Mouse (Mus musculus): Measurements from ENCODE around the gene Ankrd36. TPM values are rescaled to one million over a fixed set of nuclear protein-coding genes. Genes with fewer than 3 reads are reported as not detected.
A peak's percentile ranks its signal among the peaks of the same experiment; 100 is the strongest.

Gene Ankrd36
- polyA plus RNA-seq, 1 experiment: not detected

- TF ChIP-seq CTCF (IDR thresholded peaks at IDR 0.05; ENCODE audit: insufficient read depth, low read depth, low read length) (no peak), POLR2A (IDR thresholded peaks at IDR 0.05; ENCODE audit: insufficient read depth, low read depth, low read length) (no peak)
- Histone ChIP-seq H3K27ac (ENCODE audit: insufficient read depth, low read depth, low read length) (no peak overlapping the region), H3K4me1 (ENCODE audit: control insufficient read depth, insufficient read depth, low read length) (peaks cover 2% of the 10 kb centered on the region), H3K4me3 (ENCODE audit: insufficient read depth, low read depth, low read length) (no peak overlapping the region)
- WGBS: 92% methylated on average over 7 of the region's 7 CpGs
These were observed 131.3 kb downstream of the Ankrd36 start for GRCm38 (mm10) chr11:5700808-5701207.

DNA sequence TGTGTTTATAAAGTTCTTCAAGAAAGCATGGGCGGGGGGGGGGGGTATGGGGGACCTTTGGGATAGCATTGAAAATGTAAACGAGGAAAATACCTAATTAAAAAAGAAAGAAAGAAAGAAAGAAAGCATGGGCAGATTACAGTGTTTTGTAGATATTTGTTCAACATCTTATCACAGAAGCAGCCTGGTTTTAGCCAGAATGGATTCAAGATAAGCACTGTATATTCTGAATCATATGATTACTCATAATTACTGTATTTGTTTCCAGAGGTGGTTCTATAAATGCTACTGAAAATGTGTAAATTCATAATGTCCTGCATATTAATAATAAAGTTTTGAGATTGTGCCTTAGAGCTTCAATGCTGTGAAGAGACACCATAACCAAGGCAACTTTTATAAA lies 131.8 kb downstream of the Ankrd36 start:
- no peak overlapping the region for H3K4me3 ChIP-seq (ENCODE audit: insufficient read depth, low read depth, low read length)
- H3K4me1 ChIP-seq (ENCODE audit: control insufficient read depth, insufficient read depth, low read length): peaks cover 6% of the 10 kb centered on the region
- no peak overlapping the region for H3K27ac ChIP-seq (ENCODE audit: insufficient read depth, low read depth, low read length)
- 57% methylated on average over 2 of the region's 2 CpGs for WGBS
- TF ChIP-seq POLR2A (IDR thresholded peaks at IDR 0.05; ENCODE audit: insufficient read depth, low read depth, low read length) (no peak), CTCF (IDR thresholded peaks at IDR 0.05; ENCODE audit: insufficient read depth, low read depth, low read length) (no peak)

- 93% methylated on average over 1 of the region's 1 CpGs for WGBS
- H3K27ac ChIP-seq (ENCODE audit: insufficient read depth, low read depth, low read length): no peak overlapping the region
- no peak overlapping the region for H3K4me3 ChIP-seq (ENCODE audit: insufficient read depth, low read depth, low read length)
- TF ChIP-seq POLR2A (IDR thresholded peaks at IDR 0.05; ENCODE audit: insufficient read depth, low read depth, low read length): no peak
- no peak for TF ChIP-seq CTCF (IDR thresholded peaks at IDR 0.05; ENCODE audit: insufficient read depth, low read depth, low read length)
- H3K4me1 ChIP-seq (ENCODE audit: control insufficient read depth, insufficient read depth, low read length): peaks cover 6% of the 10 kb centered on the region
These were observed 132.3 kb downstream of the Ankrd36 start for GRCm38 (mm10) chr11:5701821-5702220.

GRCm38 (mm10) chr11:5702271-5702956 lies 132.9 kb downstream of the Ankrd36 start:
- whole genome bisulfite sequencing: 59% methylated on average over 5 of the region's 5 CpGs
- TF ChIP-seq POLR2A (IDR thresholded peaks at IDR 0.05; ENCODE audit: insufficient read depth, low read depth, low read length) (no peak), CTCF (IDR thresholded peaks at IDR 0.05; ENCODE audit: insufficient read depth, low read depth, low read length) (no peak)
- H3K27ac ChIP-seq (ENCODE audit: insufficient read depth, low read depth, low read length): no peak overlapping the region
- no peak overlapping the region for H3K4me3 ChIP-seq (ENCODE audit: insufficient read depth, low read depth, low read length)
- peaks cover 6% of the 10 kb centered on the region for H3K4me1 ChIP-seq (ENCODE audit: control insufficient read depth, insufficient read depth, low read length)

- no peak for TF ChIP-seq CTCF (IDR thresholded peaks at IDR 0.05; ENCODE audit: insufficient read depth, low read depth, low read length)
- H3K27ac ChIP-seq (ENCODE audit: insufficient read depth, low read depth, low read length): no peak overlapping the region
- no peak overlapping the region for H3K4me3 ChIP-seq (ENCODE audit: insufficient read depth, low read depth, low read length)
- WGBS: 88% methylated on average over 6 of the region's 6 CpGs
- H3K4me1 ChIP-seq (ENCODE audit: control insufficient read depth, insufficient read depth, low read length): peaks cover 6% of the 10 kb centered on the region
These were observed 133.5 kb downstream of the Ankrd36 start for GRCm38 (mm10) chr11:5702957-5703332.

DNA sequence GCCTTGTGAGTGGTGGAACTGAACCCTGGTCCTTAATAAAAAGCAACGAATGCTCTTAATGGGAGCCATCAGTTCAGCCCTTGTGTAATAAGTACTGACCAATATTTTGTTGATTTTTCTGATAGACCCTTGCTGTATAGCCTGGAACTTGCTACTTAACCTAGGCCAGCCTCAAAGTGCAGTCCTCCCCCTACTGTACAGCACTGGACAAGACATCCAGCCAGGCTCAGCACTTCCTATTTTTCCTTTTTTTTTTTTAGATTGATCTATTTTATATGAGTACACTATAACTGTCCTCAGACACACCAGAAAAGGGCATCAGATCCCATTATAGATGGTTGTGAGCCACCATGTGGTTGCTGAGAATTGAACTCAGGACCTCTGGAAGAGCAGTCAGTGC lies 133.9 kb downstream of the Ankrd36 start:
- Histone ChIP-seq H3K4me1 (ENCODE audit: control insufficient read depth, insufficient read depth, low read length) (peaks cover 6% of the 10 kb centered on the region), H3K4me3 (ENCODE audit: insufficient read depth, low read depth, low read length) (no peak overlapping the region), H3K27ac (ENCODE audit: insufficient read depth, low read depth, low read length) (no peak overlapping the region)
- 86% methylated on average over 1 of the region's 1 CpGs for WGBS
- TF ChIP-seq POLR2A (IDR thresholded peaks at IDR 0.05; ENCODE audit: insufficient read depth, low read depth, low read length) (no peak), CTCF (IDR thresholded peaks at IDR 0.05; ENCODE audit: insufficient read depth, low read depth, low read length) (no peak)

- WGBS: 90% methylated on average over 9 of the region's 9 CpGs
- H3K4me3 ChIP-seq (ENCODE audit: insufficient read depth, low read depth, low read length): no peak overlapping the region
- TF ChIP-seq CTCF (IDR thresholded peaks at IDR 0.05; ENCODE audit: insufficient read depth, low read depth, low read length): no peak
- TF ChIP-seq POLR2A (IDR thresholded peaks at IDR 0.05; ENCODE audit: insufficient read depth, low read depth, low read length): no peak
- H3K27ac ChIP-seq (ENCODE audit: insufficient read depth, low read depth, low read length): no peak overlapping the region
- peaks cover 6% of the 10 kb centered on the region for H3K4me1 ChIP-seq (ENCODE audit: control insufficient read depth, insufficient read depth, low read length)
These were observed 136.5 kb downstream of the Ankrd36 start for GRCm38 (mm10) chr11:5705972-5706371.

- WGBS: under 1% methylated on average over 43 of the region's 43 CpGs
- Histone ChIP-seq H3K27ac (ENCODE audit: insufficient read depth, low read depth, low read length) (no peak overlapping the region), H3K4me1 (ENCODE audit: control insufficient read depth, insufficient read depth, low read length) (peaks cover 6% of the 10 kb centered on the region), H3K4me3 (ENCODE audit: insufficient read depth, low read depth, low read length) (peak overlapping the region; percentile 91)
- TF ChIP-seq CTCF (IDR thresholded peaks at IDR 0.05; ENCODE audit: insufficient read depth, low read depth, low read length): no peak
- TF ChIP-seq POLR2A (IDR thresholded peaks at IDR 0.05; ENCODE audit: insufficient read depth, low read depth, low read length): no peak
These were observed 137.5 kb downstream of the Ankrd36 start for GRCm38 (mm10) chr11:5706874-5707529.

DNA sequence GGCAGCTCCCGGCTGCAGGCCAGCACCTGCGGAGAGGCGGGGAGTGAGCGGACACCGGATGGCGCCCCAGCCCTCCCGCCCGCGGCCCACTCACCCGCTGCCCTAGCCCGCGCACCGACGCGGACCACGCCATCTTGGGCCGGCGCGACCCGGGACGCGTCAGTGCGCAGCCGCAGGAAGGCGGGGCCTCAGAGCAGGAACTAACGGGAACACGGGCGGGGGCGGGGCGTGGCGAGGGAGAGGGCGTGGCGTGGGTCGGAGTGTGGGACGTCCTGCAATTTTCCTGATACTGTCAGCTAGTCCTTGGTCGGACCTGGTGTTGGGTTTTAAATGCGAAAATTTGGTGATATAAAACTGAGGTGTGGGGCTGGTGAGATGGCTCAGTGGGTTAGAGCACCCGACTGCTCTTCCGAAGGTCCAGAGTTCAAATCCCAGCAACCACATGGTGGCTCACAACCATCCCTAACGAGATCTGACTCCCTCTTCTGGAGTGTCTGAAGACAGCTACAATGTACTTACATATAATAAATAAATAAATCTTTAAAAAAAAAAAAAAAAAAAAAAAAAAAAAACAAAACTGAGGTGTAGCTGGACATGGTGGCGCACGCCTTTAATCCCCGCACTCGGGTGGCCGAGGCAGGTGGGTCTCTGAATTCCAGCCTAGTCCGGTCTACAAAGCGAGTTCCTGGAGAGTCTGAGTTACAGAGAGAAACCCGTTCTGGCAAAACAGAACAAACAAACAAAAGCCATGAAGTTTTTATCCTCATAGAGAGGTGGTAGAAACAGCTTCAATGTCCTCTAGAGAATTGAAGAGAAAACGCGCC lies 138.3 kb downstream of the Ankrd36 start:
- H3K27ac ChIP-seq (ENCODE audit: insufficient read depth, low read depth, low read length): no peak overlapping the region
- 18% methylated on average over 49 of the region's 50 CpGs for WGBS
- TF ChIP-seq POLR2A (IDR thresholded peaks at IDR 0.05; ENCODE audit: insufficient read depth, low read depth, low read length) (peak; percentile 82), CTCF (IDR thresholded peaks at IDR 0.05; ENCODE audit: insufficient read depth, low read depth, low read length) (no peak)
- peak overlapping the region; percentile 91 for H3K4me3 ChIP-seq (ENCODE audit: insufficient read depth, low read depth, low read length)
- H3K4me1 ChIP-seq (ENCODE audit: control insufficient read depth, insufficient read depth, low read length): peaks cover 6% of the 10 kb centered on the region
